Mouse (Mus musculus): ENCODE measurements around the gene Siah2.

Siah2 gene

DNA sequence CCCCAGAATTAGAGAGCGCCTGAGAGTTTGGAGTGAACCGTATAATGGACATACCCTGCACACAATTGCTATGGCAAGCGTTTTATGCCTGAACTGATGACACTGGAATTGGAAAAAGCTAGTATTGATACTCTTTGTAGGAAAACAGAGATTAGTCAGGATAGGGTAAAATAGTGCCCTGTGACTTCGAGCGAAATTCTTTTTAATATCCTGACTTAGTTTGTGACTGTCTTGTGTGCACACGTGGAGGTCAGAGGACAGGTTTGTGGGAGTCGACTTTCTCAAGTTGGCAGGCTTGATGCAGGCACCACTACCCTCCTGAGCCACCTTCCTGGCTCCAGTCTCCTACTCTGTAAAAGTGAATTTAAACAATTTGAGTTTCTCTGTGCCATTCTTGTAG is 1.1 kb upstream of the Siah2 start:
- DNase-seq = no peak

DNA sequence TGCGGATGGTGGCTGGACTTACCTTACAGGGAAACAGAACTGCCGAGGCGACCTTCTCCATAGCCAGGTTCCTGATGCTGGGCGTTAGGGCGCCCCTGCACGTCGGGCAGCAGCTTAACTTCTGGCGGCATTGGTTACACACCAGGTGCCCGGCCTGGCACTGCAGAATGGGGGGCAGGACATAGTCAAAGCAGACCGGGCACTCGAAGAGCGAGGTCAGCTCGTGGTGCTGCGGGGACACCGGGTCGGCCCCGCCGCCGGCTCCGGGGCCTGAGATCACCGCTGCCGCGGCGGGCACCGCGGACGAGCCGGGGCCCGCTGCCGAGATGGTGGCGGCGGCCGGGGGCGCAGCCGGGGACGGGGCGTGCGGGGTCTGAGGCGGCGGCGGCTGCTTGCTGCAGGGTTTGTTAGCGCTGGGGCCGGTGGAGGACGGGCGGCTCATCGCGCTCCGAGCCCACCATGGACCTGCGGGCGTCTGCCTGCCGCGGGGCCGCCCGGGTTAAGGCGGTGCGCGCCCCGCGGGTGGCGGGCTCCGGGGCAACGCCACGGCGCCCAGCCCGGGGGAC is 743 bp downstream of the Siah2 start:
- DNase-seq = peak; percentile 75

DNA sequence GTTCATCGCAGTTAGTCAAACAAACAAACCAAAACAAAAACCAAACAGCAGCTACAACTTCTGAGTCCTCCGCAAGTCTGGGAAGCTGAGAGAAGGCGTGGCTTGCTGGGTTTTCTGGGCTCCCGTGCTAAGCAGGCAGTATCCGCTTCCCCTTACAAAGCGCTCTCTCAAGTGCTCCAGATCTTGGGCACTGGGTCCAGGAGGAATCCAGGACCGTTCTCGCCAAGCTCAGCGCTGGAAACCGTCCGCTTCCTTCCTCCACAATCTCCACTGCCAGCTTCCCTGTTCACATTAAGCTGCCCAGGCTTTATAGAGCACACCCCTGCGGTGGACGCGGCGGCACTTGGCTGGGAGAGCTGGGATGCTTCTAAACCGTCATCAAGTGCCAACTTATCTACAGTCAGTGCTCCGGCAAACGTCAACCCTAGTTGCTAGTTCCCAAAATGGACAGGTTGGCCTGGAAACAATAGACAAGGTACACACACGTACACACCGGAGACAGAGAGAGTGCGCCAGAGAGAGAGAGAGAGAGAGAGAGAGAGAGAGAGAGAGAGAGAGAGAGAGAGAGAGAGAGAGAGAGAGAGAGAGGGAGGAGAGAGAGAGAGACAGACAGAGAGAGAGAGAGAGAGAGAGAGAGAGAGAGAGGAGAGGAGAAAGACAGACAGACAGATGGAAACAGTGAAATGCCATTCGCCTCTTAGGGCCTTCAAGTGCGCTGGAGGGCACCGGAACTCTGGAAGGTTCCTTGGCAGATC is 1.4 kb downstream of the Siah2 start:
- peak; percentile 93 for DNase-seq

DNA sequence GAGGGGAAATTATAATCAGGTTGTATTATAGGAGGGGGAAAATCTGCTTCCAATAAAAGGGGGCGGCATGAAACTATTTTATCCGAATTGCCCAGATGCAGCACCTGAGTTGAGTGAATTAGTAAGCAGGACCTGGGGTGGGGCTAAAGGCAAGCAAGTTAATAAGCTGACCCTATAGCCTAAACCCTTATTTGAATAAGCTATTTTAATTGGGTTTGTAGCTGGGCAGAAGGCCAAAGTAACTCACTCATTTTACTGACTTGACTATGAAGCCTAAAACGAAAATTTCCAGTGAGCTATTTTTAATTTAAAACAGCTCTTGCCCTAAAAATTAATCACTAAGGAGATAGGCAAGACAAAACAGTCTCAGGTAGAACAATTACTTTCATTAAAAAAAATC is 2.5 kb downstream of the Siah2 start:
- no peak for DNase-seq

DNA sequence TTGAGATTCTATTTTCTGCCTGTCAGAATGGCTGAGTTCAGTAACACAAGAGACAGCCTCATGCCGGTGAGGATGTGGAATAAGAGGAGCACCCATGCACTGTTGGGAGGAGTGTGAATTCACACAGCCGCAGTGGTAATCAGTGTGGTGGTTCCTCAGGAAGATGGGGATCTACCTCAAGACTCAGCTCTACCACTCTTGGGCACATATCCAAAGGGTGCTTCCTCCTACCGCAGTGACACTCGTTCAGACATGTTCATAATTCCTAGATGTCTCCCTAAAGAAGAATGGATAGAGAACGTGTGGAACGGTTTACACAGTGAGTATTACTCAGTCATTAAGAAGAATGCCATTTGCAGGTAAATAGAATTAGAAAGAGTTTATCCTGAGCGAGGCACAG is 3.1 kb downstream of the Siah2 start:
- no peak for DNase-seq

DNA sequence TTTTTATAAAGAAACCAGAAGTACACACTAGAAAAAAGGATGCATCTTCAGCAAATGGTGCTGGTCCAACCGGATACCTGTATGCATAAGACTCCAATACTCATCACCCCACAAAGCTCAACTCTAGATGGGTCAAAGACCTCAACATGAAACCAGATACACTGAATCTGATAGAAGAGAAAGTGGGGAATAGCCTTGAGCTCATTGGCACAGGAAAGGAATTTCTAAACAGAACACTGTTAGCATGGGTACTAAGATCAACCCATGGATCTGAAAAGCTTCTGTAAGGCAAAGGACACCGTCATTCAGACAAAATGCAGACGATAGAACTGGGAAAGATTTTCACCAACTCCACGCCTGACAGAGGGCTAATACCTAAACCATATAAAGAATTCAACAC is 3.6 kb downstream of the Siah2 start:
- no peak for DNase-seq

DNA sequence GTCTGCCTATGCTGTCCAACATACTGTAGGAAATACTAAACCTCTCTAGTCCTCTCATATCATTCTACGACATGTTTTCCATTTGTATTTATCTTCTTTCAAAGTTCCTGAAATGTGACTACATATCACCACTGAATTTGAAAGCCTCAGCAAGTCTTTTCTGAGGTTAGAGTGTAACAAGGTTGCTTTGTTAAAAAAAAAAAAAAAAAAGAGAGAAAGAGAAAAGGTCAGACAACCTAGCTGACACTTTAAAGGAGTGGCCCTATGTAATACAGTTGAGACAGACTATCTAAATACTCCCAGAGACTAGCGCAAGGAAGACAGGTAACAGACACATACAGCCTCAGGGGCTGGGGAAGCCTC is 5.3 kb downstream of the Siah2 start:
- no peak for DNase-seq

DNA sequence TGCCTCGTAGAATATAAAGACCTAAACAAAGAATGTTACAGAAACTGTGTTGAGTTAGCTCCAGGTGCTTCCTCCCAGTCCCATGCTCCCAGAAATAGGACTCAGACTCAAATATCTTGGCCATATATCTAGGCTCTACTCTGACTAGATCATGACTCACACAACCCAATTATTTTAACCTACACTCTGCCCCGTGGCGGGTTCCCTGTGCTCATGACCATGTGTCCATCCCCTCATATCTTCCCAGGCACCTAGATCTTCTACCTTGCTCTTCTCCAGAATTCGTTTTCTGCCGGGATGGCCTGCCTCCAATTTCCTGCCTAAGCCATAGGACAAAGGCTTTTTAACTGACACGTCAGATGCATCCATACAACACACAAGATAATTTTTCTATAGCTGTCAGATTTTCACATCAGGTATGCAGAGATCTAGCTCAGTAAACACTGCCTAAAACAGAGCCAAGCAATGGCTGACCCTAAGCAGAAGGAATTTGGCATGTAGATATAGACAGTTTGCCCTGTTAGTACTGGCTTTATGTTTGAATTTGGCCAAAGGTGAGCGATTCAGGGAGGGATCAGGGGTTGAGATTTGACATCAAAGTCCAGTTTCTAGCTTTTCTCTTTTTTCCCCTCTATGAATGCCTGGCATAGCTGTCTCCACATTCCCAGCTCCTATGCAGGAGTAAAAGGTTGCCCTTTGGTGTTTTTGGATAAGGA is 5.8 kb downstream of the Siah2 start:
- no peak for DNase-seq

DNA sequence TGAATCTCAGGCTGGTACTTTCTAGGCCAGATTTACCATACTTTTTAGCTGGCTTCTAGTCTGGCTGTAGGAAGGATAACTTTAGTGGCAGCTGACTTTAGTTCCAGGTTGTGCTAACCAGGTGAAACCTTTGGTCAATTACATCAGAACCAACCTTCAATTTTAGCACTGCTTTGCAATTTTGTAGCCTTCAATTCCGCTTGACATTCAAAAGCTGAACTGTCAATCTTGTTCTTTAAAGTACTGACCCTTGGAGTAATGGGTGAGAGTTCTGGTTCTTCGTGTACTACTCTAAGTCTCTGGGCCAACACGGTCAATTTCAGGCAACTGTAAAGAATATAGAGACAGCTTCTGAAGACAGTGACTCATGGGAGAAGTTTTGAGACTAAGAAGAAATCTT is 6.8 kb downstream of the Siah2 start:
- no peak for DNase-seq

DNA sequence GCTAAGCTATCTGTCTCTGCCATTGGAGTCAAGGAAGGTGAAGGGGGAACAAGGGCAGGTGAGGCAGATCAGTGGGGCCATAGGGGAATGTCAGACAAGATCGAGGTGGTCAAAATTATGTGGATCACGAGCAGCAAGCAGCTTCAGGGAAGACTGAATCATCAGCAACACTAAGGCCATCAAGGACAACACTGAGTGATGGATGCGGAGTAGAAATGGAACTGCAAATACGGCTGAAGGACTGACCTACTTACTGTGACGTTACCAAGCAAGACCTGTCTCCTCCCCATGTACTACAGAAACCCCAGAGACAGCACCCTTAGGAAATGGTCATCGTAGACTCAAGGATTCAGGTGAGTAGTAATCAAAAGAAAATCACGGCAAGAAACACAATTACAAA is 8.9 kb downstream of the Siah2 start:
- DNase-seq = no peak

DNA sequence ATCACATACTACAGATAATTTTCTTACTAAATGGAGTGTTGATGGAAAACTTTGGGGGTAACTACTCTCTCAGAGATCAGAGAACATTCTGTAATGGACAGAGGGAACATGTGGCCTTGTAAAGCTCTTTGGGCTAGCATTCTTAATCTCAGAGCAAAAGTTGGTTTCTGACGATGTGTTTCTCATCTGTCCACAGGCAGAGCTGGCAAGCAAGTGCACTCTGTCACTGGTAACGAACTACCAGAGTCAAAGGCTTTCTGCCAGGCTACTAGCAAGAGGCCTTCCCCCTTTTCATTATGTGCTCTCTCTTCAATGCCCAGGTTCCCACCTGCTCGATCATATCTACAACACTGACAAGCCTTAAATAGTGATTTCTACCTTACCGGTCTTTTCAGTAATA is 9.9 kb downstream of the Siah2 start:
- no peak for DNase-seq

DNA sequence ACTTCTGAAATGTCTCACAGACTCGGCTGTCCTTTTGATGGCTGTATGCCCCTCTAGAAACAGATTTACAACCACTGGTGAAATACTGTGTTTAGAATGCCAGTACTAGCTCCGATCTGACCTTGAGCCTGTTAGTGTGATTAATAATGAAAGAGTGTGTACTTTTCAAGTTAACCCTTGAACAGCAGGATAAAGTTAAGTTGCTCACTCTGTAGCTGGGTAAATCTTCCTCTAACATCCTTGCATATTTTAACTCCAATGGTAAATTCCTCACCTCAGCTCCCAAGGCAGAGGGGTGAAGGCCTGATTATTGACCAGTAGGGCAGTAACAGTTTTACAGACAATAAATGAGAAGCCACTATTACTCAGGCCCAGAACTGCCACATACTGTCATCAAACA is 10.4 kb downstream of the Siah2 start:
- no peak for DNase-seq

DNA sequence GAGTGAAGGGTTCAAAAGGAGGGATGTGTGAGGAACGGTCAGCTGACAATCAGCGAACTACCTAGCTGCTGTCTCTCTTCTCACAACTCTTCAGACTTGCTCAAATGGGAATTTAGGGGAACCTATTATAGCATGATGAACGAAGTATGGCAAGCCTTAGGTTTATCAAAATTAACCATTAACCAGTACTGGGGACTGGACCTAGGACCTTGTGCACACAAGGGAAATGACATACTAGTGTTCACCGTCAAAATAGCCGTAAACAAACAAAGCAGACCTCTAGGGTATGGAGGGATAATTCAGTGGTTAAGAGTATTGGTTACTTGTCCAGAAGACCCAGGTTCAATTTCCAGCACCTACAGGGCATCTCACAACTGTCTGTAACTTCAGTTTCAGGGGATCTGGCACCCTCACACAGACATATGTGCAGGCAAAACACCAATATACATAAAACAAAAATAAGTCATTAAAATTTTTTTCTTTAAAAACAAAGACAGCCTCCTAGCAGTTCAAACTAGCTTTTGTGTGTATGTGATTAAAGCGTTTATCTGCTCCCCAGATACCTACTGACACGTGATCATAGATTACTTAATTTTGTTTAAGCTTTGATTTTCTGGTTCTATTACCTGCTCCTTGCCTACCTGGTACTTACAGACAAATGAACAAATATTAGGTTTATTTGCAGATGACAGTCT is 11.1 kb downstream of the Siah2 start:
- DNase-seq = no peak

DNA sequence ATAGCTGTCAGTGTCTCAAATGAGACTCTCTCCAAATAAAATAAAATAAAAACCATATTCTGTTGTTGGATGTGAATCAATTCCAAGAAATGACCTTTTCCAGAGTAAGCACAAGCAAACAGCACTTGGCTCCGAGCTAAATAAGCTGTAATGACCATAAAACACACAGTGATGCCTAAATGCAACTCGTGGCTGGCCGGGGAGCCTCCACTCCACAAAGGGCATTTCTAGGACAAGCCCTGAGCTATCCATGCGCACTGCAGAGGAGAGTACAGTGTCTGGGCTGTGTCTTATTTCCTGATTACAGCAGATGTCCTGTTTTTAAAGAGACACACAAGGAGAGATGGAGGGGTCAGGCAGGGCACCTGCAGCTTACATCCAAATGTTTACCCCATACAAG is 12.2 kb downstream of the Siah2 start:
- no peak for DNase-seq

DNA sequence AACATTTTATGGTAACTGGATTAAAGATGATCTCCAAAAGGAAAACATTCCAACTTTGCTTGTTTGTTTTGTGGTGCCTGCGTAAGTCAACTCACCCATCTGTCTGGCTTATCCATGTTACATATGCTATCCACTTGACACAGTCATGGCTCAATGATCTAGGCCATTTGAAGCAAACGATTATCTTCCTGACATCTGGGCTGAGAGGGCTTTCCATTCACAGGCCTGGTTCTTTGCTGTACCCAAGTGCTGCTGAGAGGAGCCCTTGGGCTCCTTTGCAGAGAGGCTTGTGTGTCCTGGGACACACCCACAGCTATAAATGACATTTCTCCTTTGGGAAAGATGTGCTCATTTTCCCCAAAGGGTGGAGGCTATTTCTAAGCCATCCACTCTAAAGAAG is 13.3 kb downstream of the Siah2 start:
- no peak for DNase-seq

DNA sequence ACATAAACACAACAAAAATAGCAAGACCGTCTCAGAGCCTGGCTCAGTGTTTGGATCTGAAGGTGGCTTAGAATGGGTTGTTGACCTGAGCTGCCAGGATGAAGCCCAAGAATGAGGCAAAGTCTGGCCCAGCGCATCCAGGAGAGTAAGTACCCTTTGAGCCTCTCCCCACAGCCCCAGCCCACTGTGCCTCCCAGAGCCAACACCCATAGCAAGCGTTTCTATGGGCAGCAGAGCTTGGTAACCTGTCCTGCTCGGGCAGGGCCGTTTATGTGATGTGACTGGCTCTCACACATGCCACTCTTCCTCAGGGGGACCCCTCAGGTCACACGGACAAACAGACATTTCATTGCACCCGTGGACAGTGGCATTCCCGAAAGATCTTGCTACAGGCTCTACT is 13.8 kb downstream of the Siah2 start:
- DNase-seq = no peak

DNA sequence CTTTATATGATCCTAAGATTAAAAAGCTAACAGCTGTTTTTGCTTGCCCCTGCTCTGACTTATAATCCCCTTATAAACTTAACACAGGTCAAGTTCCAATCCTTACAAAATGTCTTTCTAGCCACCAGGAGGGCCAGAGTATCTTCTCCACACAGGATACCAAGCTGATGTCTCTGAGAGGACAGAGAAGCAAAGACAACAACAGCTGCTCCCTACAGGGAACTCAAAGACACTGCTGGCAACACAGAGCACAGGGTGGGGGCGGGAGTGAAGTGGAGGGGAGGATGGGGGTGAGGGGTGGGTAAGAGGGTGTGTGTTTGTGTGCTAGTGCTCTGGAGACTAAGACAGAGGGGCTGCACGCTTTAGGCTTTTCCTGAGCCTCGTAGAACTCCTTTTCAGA is 14.6 kb downstream of the Siah2 start:
- no peak for DNase-seq

DNA sequence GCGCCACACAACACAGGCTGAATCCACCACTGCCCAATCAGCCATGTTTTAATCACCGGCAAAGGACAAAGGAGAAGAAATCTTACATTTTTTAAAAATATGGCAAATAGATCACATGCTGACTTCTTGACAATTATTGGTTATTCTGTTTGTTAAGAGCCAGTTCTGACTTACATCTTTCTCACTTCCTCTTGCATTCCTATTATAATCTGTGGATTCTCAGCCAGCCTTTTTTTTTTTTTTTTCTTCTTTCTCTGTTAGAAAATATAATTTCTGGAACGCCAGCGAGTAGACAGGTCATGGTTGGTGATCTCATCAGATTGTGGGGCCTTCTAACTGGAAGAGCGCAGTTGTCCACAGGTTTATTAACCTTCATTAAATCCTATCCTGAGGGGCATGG is 18.9 kb downstream of the Siah2 start:
- no peak for DNase-seq

DNA sequence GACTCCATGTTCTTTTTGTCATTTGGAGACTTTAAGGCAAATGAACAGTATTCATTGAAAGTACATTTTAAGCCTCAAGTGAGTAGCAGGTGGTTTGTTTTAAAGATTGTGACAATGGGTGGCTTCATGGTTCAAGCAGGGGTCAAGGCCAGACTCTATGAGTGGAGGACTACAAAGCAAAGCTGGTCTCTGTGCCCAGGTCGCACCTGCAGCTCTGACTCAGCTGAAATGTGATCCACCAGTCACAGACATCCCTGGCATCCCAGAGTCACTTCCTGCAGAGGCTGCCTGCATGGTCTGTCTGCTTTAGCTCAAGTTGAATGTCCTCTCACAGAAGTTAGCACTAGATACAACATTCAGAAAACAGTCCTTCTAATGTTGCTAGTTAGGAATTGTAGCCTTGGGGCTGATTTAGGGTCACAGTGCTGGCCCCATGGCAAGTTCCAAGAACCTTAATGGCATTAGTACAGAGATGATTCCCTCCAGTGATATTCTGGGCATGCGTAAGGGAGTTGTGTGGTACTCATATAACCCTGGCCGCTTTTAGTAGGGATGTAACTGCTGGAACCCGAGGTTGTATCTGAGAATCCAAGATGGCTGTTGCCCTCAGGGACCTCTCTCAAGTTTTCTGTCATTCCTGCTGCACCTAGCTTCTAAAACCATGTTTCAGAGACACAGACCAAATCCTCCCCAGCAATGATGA is 19.6 kb downstream of the Siah2 start:
- no peak for DNase-seq

DNA sequence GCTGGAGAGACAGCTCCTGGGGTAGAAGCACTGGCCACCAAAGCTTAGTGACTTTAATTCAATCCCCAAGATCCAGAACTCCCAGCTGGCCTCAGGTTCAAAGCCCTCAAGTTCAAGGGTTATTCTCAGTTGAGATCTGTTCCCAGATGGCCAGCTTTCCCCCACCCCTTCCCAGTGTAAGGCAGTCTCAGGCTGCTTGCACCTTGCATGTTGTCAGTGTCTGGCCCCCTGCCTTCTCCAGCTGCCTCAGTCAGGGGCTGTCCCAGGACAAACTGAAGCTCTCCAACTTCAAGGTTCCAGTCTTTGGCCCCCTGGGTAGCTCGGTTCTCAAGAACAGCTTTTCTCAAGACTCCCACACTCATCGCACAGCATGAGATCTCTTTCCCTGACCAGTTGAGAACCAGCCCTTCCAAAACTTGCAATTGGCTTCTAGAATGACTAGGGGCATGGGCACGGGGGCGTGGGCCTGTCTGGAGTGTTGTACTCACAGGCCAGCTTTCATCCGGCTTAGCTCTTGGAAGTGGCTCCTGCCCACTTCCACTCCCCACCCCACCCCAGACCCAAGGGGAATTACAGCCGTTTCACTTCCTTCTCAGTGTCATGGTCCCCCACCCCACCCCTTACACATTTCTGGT is 20.5 kb downstream of the Siah2 start:
- no peak for DNase-seq

DNA sequence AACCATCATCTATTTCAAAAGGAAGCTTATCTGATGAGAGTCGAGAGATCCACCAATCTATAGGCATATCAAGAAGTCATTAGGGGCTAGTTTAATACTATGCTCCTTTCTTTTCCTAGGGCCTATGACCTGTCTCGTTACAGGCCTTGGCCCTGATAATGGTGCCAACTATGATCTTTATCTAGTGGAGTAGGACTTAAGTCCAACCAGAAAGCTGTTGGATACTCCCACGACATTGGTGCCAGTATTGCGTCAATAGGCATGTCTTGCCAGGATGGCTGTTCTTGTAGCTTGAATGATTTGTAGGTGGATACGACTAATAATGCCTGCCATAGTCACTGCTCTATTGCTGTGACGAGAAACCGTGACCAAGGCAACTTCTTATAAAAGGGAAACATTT is 28.2 kb downstream of the Siah2 start:
- no peak for DNase-seq

DNA sequence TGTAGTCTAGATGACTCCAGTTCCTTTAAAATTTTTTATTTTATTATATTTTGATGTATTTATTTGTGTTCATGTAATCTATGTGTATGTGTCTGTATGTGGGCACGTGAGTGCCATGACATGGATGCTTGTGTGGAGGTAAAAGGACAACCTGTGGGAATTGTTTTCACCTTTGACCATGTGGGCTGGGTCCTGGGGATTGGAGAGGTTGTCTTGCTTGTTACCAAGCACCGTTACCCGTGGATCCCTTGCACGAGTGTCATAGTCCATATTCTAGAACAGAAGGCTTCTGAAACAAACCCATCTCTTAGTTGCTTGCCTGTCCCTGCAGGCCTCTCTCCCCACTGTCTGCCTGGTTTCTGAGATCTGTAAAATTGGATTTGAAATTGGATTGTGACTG is 31.6 kb downstream of the Siah2 start:
- no peak for DNase-seq

DNA sequence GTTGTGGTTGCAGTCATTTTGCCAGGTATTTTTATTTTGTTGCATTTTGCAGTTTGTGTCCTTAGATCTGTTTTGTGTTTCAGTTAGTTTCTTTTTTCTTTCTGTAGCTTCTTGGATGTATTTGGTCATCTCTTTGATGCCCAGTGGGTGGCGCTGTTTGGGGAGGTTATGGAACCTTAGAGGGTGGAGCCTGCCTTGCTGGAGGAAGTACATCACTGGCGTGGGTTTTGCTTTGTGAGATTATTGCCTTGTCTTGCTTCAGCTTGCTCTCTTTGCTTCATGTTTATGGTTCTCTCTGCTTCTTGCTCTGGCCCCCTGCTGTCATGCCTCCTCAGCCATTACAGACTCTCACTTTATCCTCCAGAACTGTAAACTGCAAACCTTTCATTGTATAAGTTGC is 34.8 kb downstream of the Siah2 start:
- DNase-seq = no peak
